Mouse (Mus musculus): ENCODE measurements around the gene Mark1.

DNA sequence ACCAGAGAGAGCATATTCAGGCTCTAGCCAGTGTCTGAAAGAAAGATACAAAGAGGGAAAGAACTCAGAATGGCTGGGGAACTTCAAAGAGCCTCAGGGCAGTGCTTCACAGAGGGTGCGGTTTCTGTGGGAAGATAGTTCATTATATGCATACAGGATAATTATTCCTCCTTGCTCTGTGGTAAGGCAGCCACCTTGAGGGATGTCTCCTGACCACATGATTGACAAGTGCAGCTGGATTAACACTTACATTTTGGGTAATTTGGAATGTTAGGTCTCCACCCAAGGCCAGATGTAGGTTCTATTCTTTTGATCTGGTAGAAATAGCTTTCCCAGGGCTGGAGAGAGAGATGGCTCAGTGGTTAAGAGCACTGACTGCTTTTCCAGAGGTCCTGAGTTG lies 113.2 kb downstream of the Mark1 start:
- TF ChIP-seq POLR2A (IDR thresholded peaks at IDR 0.05; ENCODE audit: low read depth, low read length) (no peak), CTCF (conservative IDR thresholded peaks at IDR 0.05; ENCODE audit: insufficient read depth, insufficient read length, low read depth, low read length) (no peak)
